Mouse (Mus musculus): ENCODE data around the gene Cd300lf. TPM values are rescaled to one million over a fixed set of nuclear protein-coding genes. Genes with fewer than 3 reads are reported as not detected.

The Cd300lf gene
- polyA plus RNA-seq (2012; rRNA removed) (0.35 and 0.65 TPM in 2 replicates), polyA plus RNA-seq (2014; fragmentation: Nextera tagmentation; extraction: Ambion mirVana) (0.14 and 0.29 TPM in 2 replicates)

DNA sequence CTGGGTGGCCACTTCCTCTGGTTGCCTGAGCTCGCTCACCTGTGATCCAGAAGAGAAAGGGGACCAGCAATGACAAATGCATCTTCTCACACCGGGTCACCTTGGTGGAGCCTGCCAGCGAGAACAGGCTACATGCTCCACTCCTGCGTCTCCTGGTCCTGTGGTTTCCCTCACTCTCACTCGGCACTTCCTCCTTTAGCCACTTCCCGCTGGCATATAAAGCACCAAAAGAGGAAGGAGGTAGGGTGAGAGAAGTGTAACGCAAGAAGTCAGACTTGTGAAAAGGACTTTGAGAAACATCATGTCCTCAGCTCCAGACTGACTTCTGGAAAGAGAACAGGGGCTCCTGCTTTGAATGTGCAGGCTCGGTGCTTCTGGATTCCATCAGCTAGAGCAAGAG, at the start of gene Cd300lf:
TSS of gene Cd300lf (minus strand) at position 193 of the 400 bp plus-strand sequence.
- no peaks in the 10 kb centered on the region for H3K4me1 ChIP-seq (ENCODE audit: control insufficient read depth, insufficient read depth, low read length)
- H3K4me3 ChIP-seq (replicated peaks; ENCODE audit: low read length): no peak within 1 kb of the TSS
- no peaks in the 10 kb centered on the region for H3K36me3 ChIP-seq (ENCODE audit: control insufficient read depth, insufficient read depth, low read length)
- TF ChIP-seq POLR2A (IDR thresholded peaks at IDR 0.05; ENCODE audit: borderline replicate concordance, extremely low read depth, insufficient read depth, insufficient read length): no peak
- 73% methylated on average over 8 of the region's 8 CpGs for WGBS
- H3K27ac ChIP-seq (replicated peaks; ENCODE audit: low read depth, low read length): no peak within 1 kb of the TSS
- H3K9ac ChIP-seq (ENCODE audit: low read depth, low read length, severe bottlenecking): no peak within 1 kb of the TSS
- no peaks in the 10 kb centered on the region for H3K9me3 ChIP-seq (ENCODE audit: control insufficient read depth, low read length)
- DNase-seq (ENCODE audit: low spot score) (no peak), ATAC-seq (ENCODE audit: low FRiP score, low read depth) (no peak)
- no peaks in the 10 kb centered on the region for H3K27me3 ChIP-seq (ENCODE audit: control insufficient read depth, insufficient read depth, low read length)
- H3K4me2 ChIP-seq (replicated peaks; ENCODE audit: low read depth, low read length, severe bottlenecking): no peak within 1 kb of the TSS

DNA sequence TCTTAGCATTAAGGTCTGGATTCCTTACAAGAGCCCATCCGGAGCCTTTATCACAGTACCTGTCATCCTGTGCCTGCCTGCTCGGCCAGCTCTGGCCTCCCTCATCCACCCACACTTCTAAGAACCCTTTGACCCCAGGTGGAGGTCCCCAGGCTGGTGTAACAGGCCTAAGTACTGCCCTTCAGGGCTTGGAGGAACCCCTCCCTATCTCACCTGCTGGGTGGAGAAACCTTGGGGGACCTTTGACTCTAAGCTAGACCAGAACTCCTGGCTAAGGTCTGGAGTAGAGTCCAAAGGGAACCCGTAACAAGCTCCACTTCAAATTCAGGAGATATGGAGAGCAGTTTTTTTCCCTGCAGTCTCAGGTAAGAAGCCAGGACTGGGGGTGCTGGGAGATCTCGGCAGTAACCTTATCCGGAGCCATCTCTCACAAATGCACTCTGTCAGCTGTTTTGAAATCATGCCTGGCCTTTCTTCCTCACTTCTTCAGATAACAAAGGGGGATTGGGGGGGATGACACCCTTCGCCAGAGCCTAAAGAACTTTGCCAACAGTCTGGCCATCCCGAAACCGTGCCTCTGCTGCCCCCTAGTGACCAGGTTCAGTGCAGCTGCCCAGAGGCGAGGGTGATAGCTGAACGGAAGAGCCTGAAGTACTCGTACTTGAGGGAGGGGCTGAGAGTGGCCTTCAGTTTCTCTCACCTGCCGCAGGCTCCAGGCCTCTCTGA, 48.3 kb upstream of the Cd300lf start:
- H3K9me3 ChIP-seq (ENCODE audit: control insufficient read depth, low read length): no peaks in the 10 kb centered on the region
- no peak overlapping the region for H3K4me3 ChIP-seq (replicated peaks; ENCODE audit: low read length)
- DNase-seq (ENCODE audit: low spot score) (peak; percentile 58), ATAC-seq (ENCODE audit: low FRiP score, low read depth) (no peak)
- H3K4me1 ChIP-seq (ENCODE audit: control insufficient read depth, insufficient read depth, low read length): peaks cover 14% of the 10 kb centered on the region
- 23% methylated on average over 12 of the region's 12 CpGs for WGBS
- no peak overlapping the region for H3K9ac ChIP-seq (ENCODE audit: low read depth, low read length, severe bottlenecking)
- H3K27ac ChIP-seq (replicated peaks; ENCODE audit: low read depth, low read length): no peak overlapping the region
- H3K4me2 ChIP-seq (replicated peaks; ENCODE audit: low read depth, low read length, severe bottlenecking): no peak overlapping the region
- H3K36me3 ChIP-seq (ENCODE audit: control insufficient read depth, insufficient read depth, low read length): no peaks in the 10 kb centered on the region
- TF ChIP-seq POLR2A (IDR thresholded peaks at IDR 0.05; ENCODE audit: borderline replicate concordance, extremely low read depth, insufficient read depth, insufficient read length): no peak
- no peaks in the 10 kb centered on the region for H3K27me3 ChIP-seq (ENCODE audit: control insufficient read depth, insufficient read depth, low read length)

DNA sequence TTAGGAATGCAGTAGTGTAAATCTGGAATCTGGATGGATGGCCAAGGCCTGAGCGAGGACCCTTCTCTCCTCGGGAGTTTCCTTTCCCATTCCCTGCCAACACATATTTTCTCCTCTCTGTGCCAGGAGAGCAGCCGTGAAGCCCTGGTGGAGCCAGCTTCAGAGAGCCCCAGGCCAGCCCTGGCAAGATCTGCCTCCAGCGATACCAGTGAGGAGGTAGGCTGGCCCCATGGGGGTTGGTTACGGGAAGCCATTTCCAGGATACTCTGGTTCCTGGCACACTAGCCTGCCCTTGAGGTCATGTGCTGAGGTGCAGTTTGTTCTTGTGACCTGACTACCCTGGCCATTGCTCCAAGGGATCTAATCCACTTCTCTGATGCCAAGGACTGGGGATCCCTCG, 46.1 kb upstream of the Cd300lf start:
- ATAC-seq (ENCODE audit: low FRiP score, low read depth): no peak
- no peak for TF ChIP-seq POLR2A (IDR thresholded peaks at IDR 0.05; ENCODE audit: borderline replicate concordance, extremely low read depth, insufficient read depth, insufficient read length)
- H3K4me1 ChIP-seq (ENCODE audit: control insufficient read depth, insufficient read depth, low read length): peaks cover 13% of the 10 kb centered on the region
- no peak for DNase-seq (ENCODE audit: low spot score)
- H3K4me3 ChIP-seq (replicated peaks; ENCODE audit: low read length): no peak overlapping the region
- H3K27ac ChIP-seq (replicated peaks; ENCODE audit: low read depth, low read length): no peak overlapping the region
- WGBS: 66% methylated on average over 6 of the region's 6 CpGs
- H3K27me3 ChIP-seq (ENCODE audit: control insufficient read depth, insufficient read depth, low read length): no peaks in the 10 kb centered on the region
- H3K36me3 ChIP-seq (ENCODE audit: control insufficient read depth, insufficient read depth, low read length): no peaks in the 10 kb centered on the region
- H3K9ac ChIP-seq (ENCODE audit: low read depth, low read length, severe bottlenecking): no peak overlapping the region
- H3K9me3 ChIP-seq (ENCODE audit: control insufficient read depth, low read length): no peaks in the 10 kb centered on the region
- no peak overlapping the region for H3K4me2 ChIP-seq (replicated peaks; ENCODE audit: low read depth, low read length, severe bottlenecking)

DNA sequence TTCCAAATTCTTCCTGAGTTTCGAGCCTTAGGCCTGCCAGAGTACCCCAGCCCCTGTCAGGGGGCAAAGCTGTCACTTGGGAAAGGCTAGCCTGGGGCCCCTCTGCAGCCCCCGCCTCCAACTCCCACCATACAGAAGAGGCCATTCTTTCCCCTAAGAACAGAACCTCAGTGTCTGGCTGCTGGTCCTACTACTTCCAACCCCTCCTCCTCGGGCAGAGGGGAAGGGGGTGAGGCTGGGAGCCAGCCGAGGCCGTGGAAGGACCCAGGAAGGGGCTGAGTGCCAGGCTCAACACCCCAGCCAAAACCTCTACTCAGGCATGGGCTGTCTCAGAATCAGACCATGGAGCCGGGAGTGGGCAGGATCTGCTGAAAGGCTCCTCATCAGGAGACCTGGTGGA, 45.4 kb upstream of the Cd300lf start:
- Histone ChIP-seq H3K9me3 (ENCODE audit: control insufficient read depth, low read length) (no peaks in the 10 kb centered on the region), H3K27ac (replicated peaks; ENCODE audit: low read depth, low read length) (no peak overlapping the region), H3K4me1 (ENCODE audit: control insufficient read depth, insufficient read depth, low read length) (peaks cover 13% of the 10 kb centered on the region), H3K4me3 (replicated peaks; ENCODE audit: low read length) (no peak overlapping the region), H3K27me3 (ENCODE audit: control insufficient read depth, insufficient read depth, low read length) (no peaks in the 10 kb centered on the region), H3K36me3 (ENCODE audit: control insufficient read depth, insufficient read depth, low read length) (no peaks in the 10 kb centered on the region), H3K9ac (ENCODE audit: low read depth, low read length, severe bottlenecking) (no peak overlapping the region), H3K4me2 (replicated peaks; ENCODE audit: low read depth, low read length, severe bottlenecking) (no peak overlapping the region)
- DNase-seq (ENCODE audit: low spot score) (no peak), ATAC-seq (ENCODE audit: low FRiP score, low read depth) (no peak)
- no peak for TF ChIP-seq POLR2A (IDR thresholded peaks at IDR 0.05; ENCODE audit: borderline replicate concordance, extremely low read depth, insufficient read depth, insufficient read length)
- WGBS: 62% methylated on average over 6 of the region's 6 CpGs

DNA sequence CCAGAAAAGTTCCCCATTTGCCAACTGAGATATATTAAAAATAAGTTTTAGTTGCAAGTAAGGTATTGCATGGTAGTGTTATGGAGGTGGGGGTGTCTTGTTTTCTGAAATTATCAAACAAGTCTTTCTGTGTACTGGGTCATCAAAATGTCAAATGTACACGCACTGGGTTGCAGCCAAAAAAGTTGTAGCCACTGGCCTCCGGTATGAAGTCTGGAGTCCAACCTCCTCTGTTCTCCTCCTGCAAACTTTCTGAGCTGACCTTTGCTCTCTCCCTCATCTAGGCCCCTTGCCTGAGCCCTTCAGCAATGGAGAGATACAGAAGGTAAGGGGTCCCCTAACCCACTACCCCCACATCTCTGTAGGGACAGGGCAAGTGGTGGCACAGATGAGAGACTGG, 45.0 kb upstream of the Cd300lf start:
- no peak overlapping the region for H3K9ac ChIP-seq (ENCODE audit: low read depth, low read length, severe bottlenecking)
- H3K36me3 ChIP-seq (ENCODE audit: control insufficient read depth, insufficient read depth, low read length): no peaks in the 10 kb centered on the region
- no peak for ATAC-seq (ENCODE audit: low FRiP score, low read depth)
- H3K9me3 ChIP-seq (ENCODE audit: control insufficient read depth, low read length): no peaks in the 10 kb centered on the region
- H3K27me3 ChIP-seq (ENCODE audit: control insufficient read depth, insufficient read depth, low read length): 0 out of 2 replicates have a peak, but pooled peaks cover under 1% of the 10 kb centered on the region
- H3K4me3 ChIP-seq (replicated peaks; ENCODE audit: low read length): no peak overlapping the region
- H3K27ac ChIP-seq (replicated peaks; ENCODE audit: low read depth, low read length): no peak overlapping the region
- peaks cover 17% of the 10 kb centered on the region for H3K4me1 ChIP-seq (ENCODE audit: control insufficient read depth, insufficient read depth, low read length)
- no peak for TF ChIP-seq POLR2A (IDR thresholded peaks at IDR 0.05; ENCODE audit: borderline replicate concordance, extremely low read depth, insufficient read depth, insufficient read length)
- no peak overlapping the region for H3K4me2 ChIP-seq (replicated peaks; ENCODE audit: low read depth, low read length, severe bottlenecking)
- WGBS: 83% methylated on average over 2 of the region's 2 CpGs
- no peak for DNase-seq (ENCODE audit: low spot score)
